Mouse (Mus musculus) kidney, postnatal 0 days (tissue): ENCODE data around the gene Reps2. TPM values are rescaled to one million over a fixed set of nuclear protein-coding genes. Genes with fewer than 3 reads are reported as not detected.

Source experiments
- ATAC-seq: fragments of 200-750 bp; cut with Nextera tagmentation; replicated peaks from 2 replicates; pipeline ENCODE4 v1.8.0; 2017; ENCODE audit warnings: low read depth, moderate number of reproducible peaks, moderate TSS enrichment, moderate library complexity; ENCODE audit not compliant: low FRiP score
- DNase-seq: peaks from one replicate; pipeline ENCODE4 v3.0.0-alpha.2; 2016; ENCODE audit warnings: low spot score
- H3K27ac ChIP-seq: fragments of 300-500 bp; sonication (generic); 2 replicates; pipeline ENCODE4 v1.5.1; 2014; ENCODE audit warnings: mild to moderate bottlenecking
- H3K27me3 ChIP-seq: fragments of 300-500 bp; sonication (generic); 2 replicates; pipeline ENCODE4 v1.6.1; 2014; ENCODE audit warnings: low read length, mixed read lengths; ENCODE audit not compliant: insufficient read depth
- H3K36me3 ChIP-seq: fragments of 300-500 bp; sonication (generic); 2 replicates; pipeline ENCODE4 v1.6.1; 2014; ENCODE audit warnings: low read length, mixed read lengths; ENCODE audit not compliant: insufficient read depth
- H3K4me1 ChIP-seq: fragments of 300-500 bp; sonication (generic); replicated peaks from 2 replicates; pipeline ENCODE4 v1.6.1; 2014; ENCODE audit warnings: antibody characterized with exemption, low read length, mixed read lengths; ENCODE audit not compliant: insufficient read depth
- H3K4me2 ChIP-seq: fragments of 300-500 bp; sonication (generic); 2 replicates; pipeline ENCODE4 v1.6.1; 2014; ENCODE audit warnings: mild to moderate bottlenecking, low read length, moderate library complexity, mixed read lengths
- H3K4me3 ChIP-seq: fragments of 300-500 bp; sonication (generic); replicated peaks from 2 replicates; pipeline ENCODE4 v1.5.1; 2014; ENCODE audit warnings: low read depth, low read length
- H3K9ac ChIP-seq: fragments of 300-500 bp; sonication (generic); 2 replicates; pipeline ENCODE4 v1.6.1; 2014; ENCODE audit warnings: low read depth, low read length
- H3K9me3 ChIP-seq: fragments of 300-500 bp; sonication (generic); replicated peaks from 2 replicates; pipeline ENCODE4 v1.6.1; 2016; ENCODE audit warnings: low read length, inconsistent platforms, mixed read lengths
- CTCF ChIP-seq: IDR thresholded peaks from 2 replicates; pipeline ENCODE4 v1.5.1; 2016; ENCODE audit warnings: antibody characterized with exemption, low read depth, mild to moderate bottlenecking, moderate library complexity
- WGBS: fragments of 180-500 bp; shearing (Covaris S2); extraction: QIAGEN DNeasy Blood & Tissue Kit; methylation state at CpG from one replicate; pipeline ENCODE4 v1.1.7; 2014; 5-methylcytosine and 5-hydroxymethylcytosine counted together
- polyA plus RNA-seq: library from polyadenylated mRNA; unstranded; fragments of >200 nt; fragmentation: Nextera tagmentation; extraction: Ambion mirVana; gene quantifications from 2 replicates; pipeline ENCODE4 v1.2.1, GENCODE M21; 2015

The Reps2 gene
- polyA plus RNA-seq, 1 experiment from 2014 or later: 1.7 TPM

DNA sequence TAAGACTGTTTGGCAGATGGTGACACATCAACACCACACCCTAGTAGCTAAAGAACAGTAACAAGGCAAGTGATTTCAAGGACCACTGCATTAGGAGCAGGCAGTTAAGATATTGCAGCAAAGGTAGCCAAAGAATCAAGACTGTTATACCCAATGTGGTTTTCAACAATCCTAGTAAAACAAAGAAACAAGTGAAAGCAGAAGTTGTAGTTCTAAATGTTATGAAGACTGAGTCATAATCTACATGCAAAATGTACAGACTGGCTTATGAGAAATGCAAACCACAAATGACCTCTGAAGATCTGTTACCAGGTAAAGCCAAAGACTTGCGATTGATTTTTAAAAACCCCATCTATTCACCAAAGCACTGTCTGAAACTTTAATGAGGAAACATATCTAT is 101.5 kb downstream of the Reps2 start:
- Histone ChIP-seq H3K4me3 (no peak overlapping the region), H3K27ac (no peak overlapping the region), H3K9me3 (no peaks in the 10 kb centered on the region), H3K4me2 (no peak overlapping the region), H3K4me1 (no peaks in the 10 kb centered on the region), H3K36me3 (no peaks in the 10 kb centered on the region), H3K27me3 (no peaks in the 10 kb centered on the region), H3K9ac (no peak overlapping the region)
- TF ChIP-seq CTCF: no peak
- WGBS: 97% methylated on average over 1 of the region's 1 CpGs
- ATAC-seq: no peak
- DNase-seq: no peak

GRCm38 (mm10) chrX:162531016-162531415 is 112.4 kb downstream of the Reps2 start:
- ATAC-seq (no peak), DNase-seq (no peak)
- no peaks in the 10 kb centered on the region for H3K9me3 ChIP-seq
- H3K4me3 ChIP-seq: no peak overlapping the region
- H3K4me1 ChIP-seq: no peaks in the 10 kb centered on the region
- no peaks in the 10 kb centered on the region for H3K36me3 ChIP-seq
- no peak overlapping the region for H3K9ac ChIP-seq
- no peak for TF ChIP-seq CTCF
- no peak overlapping the region for H3K4me2 ChIP-seq
- 91% methylated on average over 2 of the region's 2 CpGs for WGBS
- H3K27me3 ChIP-seq: no peaks in the 10 kb centered on the region
- no peak overlapping the region for H3K27ac ChIP-seq

DNA sequence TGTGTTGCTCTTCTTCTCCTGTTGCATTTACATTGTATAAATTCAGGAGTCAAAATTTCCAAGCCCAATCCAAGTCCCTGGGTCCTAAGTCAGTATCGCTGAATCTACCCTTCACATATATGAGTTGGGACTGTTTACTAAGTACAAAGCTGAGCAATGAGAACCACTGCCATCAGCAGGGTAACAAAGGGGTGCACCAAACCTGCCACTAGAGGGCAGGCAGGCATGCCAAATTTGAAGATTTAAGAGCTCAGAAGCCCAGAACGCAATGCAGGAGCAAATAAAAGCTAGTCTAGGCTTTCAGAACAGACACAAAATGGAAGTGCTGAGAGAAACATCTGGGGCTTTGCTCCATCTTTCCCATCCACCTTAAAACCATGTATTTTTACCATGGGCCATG is 116.2 kb downstream of the Reps2 start:
- Histone ChIP-seq H3K4me2 (no peak overlapping the region), H3K4me3 (no peak overlapping the region), H3K9ac (no peak overlapping the region), H3K9me3 (no peaks in the 10 kb centered on the region), H3K36me3 (no peaks in the 10 kb centered on the region), H3K4me1 (no peaks in the 10 kb centered on the region), H3K27ac (no peak overlapping the region), H3K27me3 (no peaks in the 10 kb centered on the region)
- peak; percentile 56 for DNase-seq
- 38% methylated on average over 2 of the region's 2 CpGs for whole genome bisulfite sequencing
- TF ChIP-seq CTCF: peak; percentile 73
- no peak for ATAC-seq

DNA sequence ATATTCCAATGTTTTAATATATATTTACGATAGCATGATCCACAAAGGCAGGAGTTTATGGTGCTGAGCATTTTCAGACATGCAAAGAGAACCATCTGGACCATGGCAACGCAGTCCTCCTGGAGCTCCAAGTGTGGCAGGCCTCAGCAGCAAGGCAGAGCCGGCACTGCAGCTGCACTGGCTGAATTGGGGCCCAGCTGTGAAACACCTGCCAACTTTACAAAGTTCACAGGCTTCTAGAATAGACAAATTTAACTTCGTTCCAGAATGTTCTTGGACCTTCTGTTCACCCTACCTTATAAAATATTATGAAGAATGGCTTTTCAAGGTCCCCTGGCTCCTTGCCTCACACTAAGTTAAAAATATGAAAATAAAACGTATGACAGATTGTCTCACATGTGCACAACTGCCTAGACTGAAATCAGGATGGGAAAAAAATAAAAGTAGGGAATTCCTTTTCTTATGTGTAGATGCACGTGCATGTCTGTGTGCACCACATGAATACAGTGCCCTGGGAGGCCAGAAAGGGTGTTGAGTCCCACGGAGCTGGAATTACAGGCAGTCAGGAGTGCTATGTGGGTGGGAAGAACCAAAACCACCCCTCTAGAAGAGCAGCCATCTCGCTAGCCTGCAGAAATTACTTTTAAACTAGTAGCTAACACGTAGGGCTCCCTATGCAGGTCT is 121.5 kb downstream of the Reps2 start:
- Histone ChIP-seq H3K4me3 (no peak overlapping the region), H3K9ac (no peak overlapping the region), H3K27ac (no peak overlapping the region), H3K36me3 (no peaks in the 10 kb centered on the region), H3K4me2 (no peak overlapping the region), H3K4me1 (no peaks in the 10 kb centered on the region), H3K27me3 (no peaks in the 10 kb centered on the region), H3K9me3 (no peaks in the 10 kb centered on the region)
- WGBS: 53% methylated on average over 9 of the region's 9 CpGs
- no peak for TF ChIP-seq CTCF
- ATAC-seq: no peak
- peak; percentile 0 for DNase-seq

GRCm38 (mm10) chrX:162521197-162521596 is 122.3 kb downstream of the Reps2 start:
- H3K4me1 ChIP-seq: no peaks in the 10 kb centered on the region
- no peak for TF ChIP-seq CTCF
- H3K4me3 ChIP-seq: no peak overlapping the region
- no peaks in the 10 kb centered on the region for H3K9me3 ChIP-seq
- H3K4me2 ChIP-seq: no peak overlapping the region
- H3K36me3 ChIP-seq: no peaks in the 10 kb centered on the region
- ATAC-seq (no peak), DNase-seq (peak; percentile 19)
- 49% methylated on average over 4 of the region's 4 CpGs for WGBS
- no peak overlapping the region for H3K9ac ChIP-seq
- no peak overlapping the region for H3K27ac ChIP-seq
- H3K27me3 ChIP-seq: no peaks in the 10 kb centered on the region

DNA sequence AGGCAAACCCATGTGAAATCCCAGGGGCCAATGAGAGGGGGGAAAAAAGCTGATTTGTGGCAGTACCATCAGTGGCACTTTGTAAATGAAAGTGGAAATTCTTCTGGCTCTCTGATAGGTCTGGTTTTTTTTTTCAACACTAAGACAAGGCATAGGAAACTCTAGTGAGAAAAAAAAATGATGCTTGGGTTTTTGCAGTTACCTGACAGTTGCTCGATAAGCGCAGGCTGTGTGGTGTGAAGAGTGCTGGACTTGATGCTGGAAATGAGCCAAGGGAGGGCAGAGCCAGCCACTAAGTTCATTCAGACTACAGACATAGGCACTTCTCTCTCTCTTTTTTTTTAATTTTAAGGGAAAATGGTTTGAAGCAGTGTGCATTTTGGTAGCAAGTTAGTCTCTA is 123.1 kb downstream of the Reps2 start:
- TF ChIP-seq CTCF: no peak

More for the DNA sequence above, 123.1 kb downstream of the Reps2 start:
- Histone ChIP-seq H3K4me2 (no peak overlapping the region), H3K36me3 (no peaks in the 10 kb centered on the region), H3K4me1 (no peaks in the 10 kb centered on the region), H3K9me3 (no peaks in the 10 kb centered on the region), H3K27ac (no peak overlapping the region), H3K9ac (no peak overlapping the region), H3K4me3 (no peak overlapping the region), H3K27me3 (no peaks in the 10 kb centered on the region)
- ATAC-seq (no peak), DNase-seq (no peak)
- WGBS: 74% methylated on average over 2 of the region's 2 CpGs
